Mouse (Mus musculus) limb, embryonic 12.5 days (tissue): ENCODE data around the gene Nek9. TPM values are rescaled to one million over a fixed set of nuclear protein-coding genes. Genes with fewer than 3 reads are reported as not detected.

Source experiments
- ATAC-seq: fragments of 200-750 bp; cut with Nextera tagmentation; 2 replicates; pipeline ENCODE4 v1.8.0; 2017; ENCODE audit warnings: low read depth, moderate TSS enrichment; ENCODE audit not compliant: insufficient number of reproducible peaks, insufficient read depth, low FRiP score, low TSS enrichment
- H3K27ac ChIP-seq: fragments of 300-500 bp; sonication (generic); 2 replicates; pipeline ENCODE4 v1.5.1; 2016; ENCODE audit warnings: mild to moderate bottlenecking, moderate library complexity
- H3K27me3 ChIP-seq: fragments of 300-500 bp; sonication (generic); 2 replicates; pipeline ENCODE4 v1.6.1; 2016; ENCODE audit warnings: mild to moderate bottlenecking, moderate library complexity
- H3K36me3 ChIP-seq: fragments of 300-500 bp; sonication (generic); 2 replicates; pipeline ENCODE4 v1.6.1; 2016; ENCODE audit warnings: mild to moderate bottlenecking, moderate library complexity
- H3K4me1 ChIP-seq: fragments of 300-500 bp; sonication (generic); replicated peaks from 2 replicates; pipeline ENCODE4 v1.6.1; 2016
- H3K4me2 ChIP-seq: fragments of 300-500 bp; sonication (generic); 2 replicates; pipeline ENCODE4 v1.6.1; 2016; ENCODE audit warnings: mild to moderate bottlenecking, moderate library complexity
- H3K4me3 ChIP-seq: fragments of 300-500 bp; sonication (generic); replicated peaks from 2 replicates; pipeline ENCODE4 v1.5.1; 2016; ENCODE audit warnings: mild to moderate bottlenecking
- H3K9ac ChIP-seq: fragments of 300-500 bp; sonication (generic); replicated peaks from 2 replicates; pipeline ENCODE4 v1.6.1; 2016; ENCODE audit warnings: mild to moderate bottlenecking, moderate library complexity
- H3K9me3 ChIP-seq: fragments of 300-500 bp; sonication (generic); 2 replicates; pipeline ENCODE4 v1.6.1; 2016; ENCODE audit warnings: mild to moderate bottlenecking, moderate library complexity
- WGBS: fragments of 180-500 bp; shearing (Covaris S2); methylation state at CpG from one replicate; pipeline ENCODE4 v1.1.7; 2016; 5-methylcytosine and 5-hydroxymethylcytosine counted together
- polyA plus RNA-seq: library from polyadenylated mRNA; unstranded; fragments of >200 nt; fragmentation: Nextera tagmentation; extraction: Ambion mirVana; gene quantifications from 2 replicates; pipeline ENCODE4 v1.2.1, GENCODE M21; 2016

Gene Nek9
- polyA plus RNA-seq, 1 experiment from 2014 or later = 31.1 TPM

DNA sequence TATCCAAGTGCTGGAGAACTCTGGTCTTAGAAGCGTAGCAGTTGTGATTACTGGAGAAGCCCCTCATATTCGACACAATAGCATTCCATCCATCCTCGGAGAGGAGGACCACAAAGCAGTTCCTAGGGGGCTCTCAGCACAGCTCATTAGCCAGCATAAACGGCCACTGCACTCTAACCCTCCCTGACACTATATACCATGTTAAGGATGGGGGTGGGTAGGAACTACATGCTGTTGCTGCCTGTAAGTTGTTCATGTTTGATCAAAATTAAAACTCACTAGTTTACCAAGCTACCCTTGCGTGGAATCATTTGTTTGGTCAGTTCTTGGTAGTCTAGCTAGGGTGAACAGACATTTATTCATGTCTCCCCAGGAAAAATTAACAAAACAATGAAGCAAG lies 62.9 kb downstream of the Nek9 start:
- Histone ChIP-seq H3K27ac (no peak overlapping the region), H3K36me3 (peaks cover 20% of the 10 kb centered on the region; the same call in 1 of the 2 replicates), H3K9ac (no peak overlapping the region), H3K4me2 (no peak overlapping the region), H3K27me3 (no peaks in the 10 kb centered on the region), H3K9me3 (no peaks in the 10 kb centered on the region), H3K4me3 (no peak overlapping the region), H3K4me1 (peaks cover 5% of the 10 kb centered on the region; the same call in 1 of the 2 replicates)
- ATAC-seq = no peak
- 82% methylated on average over 5 of the region's 5 CpGs for WGBS

DNA sequence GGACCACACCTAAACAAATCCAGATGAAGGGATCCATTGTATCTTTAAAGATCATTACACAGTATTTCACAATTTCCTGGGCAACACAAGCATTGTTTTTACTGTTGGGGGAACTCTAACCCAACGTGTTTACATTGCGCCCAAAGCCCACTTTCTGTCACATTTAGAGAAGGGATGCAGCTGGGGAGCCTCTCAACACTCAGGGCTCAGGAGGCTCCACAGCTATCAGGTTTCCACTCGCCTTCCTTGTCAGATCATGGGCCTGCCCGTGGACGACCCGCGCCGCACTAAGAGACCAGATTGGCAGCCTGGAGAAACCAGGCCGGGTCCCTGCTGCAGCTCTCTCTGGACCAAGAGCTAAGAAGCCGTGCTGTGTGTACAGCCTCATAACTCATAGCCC lies 65.7 kb downstream of the Nek9 start:
- H3K4me1 ChIP-seq = peaks cover 5% of the 10 kb centered on the region; the same call in 1 of the 2 replicates
- H3K36me3 ChIP-seq = peaks cover 20% of the 10 kb centered on the region; the same call in 1 of the 2 replicates
- 73% methylated on average over 10 of the region's 10 CpGs for WGBS
- no peaks in the 10 kb centered on the region for H3K9me3 ChIP-seq
- H3K27me3 ChIP-seq = no peaks in the 10 kb centered on the region
- H3K9ac ChIP-seq = no peak overlapping the region
- H3K27ac ChIP-seq = 0 out of 2 replicates have a peak overlapping the region, but pooled peaks have one; percentile 4
- no peak overlapping the region for H3K4me3 ChIP-seq
- no peak for ATAC-seq
- no peak overlapping the region for H3K4me2 ChIP-seq

DNA sequence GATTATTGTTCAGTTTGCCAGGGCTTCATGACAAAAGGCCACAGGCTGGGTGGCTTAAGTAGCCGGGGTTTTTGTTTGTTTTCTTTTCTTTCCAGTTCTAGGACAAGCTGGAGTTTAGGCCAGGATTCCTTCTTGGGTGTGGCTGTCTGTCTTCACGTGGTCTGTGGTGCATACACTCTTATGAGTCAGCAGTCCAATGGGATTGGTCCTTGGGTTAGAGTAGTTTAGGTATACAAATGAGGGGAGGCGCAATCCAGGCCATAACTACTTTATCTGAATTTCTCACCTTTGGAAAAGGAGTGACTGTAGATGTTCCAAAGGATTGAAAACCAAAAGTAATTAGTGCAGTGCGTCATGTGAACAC lies 67.3 kb downstream of the Nek9 start:
- Histone ChIP-seq H3K36me3 (peaks cover 16% of the 10 kb centered on the region; the same call in 1 of the 2 replicates), H3K9me3 (no peaks in the 10 kb centered on the region), H3K4me2 (no peak overlapping the region), H3K27ac (no peak overlapping the region), H3K27me3 (no peaks in the 10 kb centered on the region), H3K9ac (no peak overlapping the region), H3K4me1 (peaks cover 5% of the 10 kb centered on the region; the same call in 1 of the 2 replicates), H3K4me3 (no peak overlapping the region)
- 80% methylated on average over 4 of the region's 4 CpGs for WGBS
- ATAC-seq = no peak

DNA sequence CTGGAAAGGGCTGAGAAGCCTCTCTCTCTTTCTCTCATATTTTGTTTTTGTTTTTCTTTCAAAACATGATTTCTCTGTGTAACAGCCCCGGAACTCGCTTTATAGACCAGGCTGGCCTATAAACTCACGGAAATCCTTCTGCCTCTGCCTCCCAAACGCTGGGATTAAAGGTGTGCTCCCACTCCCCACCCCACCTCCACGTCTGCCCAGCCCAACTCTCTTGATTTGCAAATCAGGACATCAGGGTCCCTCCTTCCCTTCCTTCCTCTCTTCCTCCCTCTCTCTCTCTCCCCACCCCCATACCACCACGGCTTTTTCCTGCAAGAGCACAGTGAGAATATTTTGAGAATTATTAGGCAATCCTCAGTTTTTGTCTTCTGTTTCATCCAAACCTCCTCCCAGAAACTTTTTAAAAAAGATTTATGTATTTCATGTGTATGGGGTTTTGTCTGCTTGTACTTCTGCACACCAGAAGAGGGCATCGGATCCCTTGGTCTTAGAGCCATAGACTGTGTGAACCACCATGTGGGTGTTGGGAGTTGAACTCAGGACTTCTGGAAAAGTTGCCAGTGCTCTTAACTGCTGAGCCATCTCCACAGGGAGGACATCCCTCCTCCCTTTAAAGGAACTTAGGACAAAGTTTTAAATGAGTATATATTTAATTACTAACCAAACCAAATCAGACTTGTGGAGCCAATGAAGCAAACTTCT lies 67.9 kb downstream of the Nek9 start:
- no peak overlapping the region for H3K27ac ChIP-seq
- 75% methylated on average over 7 of the region's 7 CpGs for whole genome bisulfite sequencing
- H3K9ac ChIP-seq = no peak overlapping the region
- no peak for ATAC-seq
- peaks cover 5% of the 10 kb centered on the region; the same call in 1 of the 2 replicates for H3K4me1 ChIP-seq
- H3K27me3 ChIP-seq = no peaks in the 10 kb centered on the region
- peaks cover 16% of the 10 kb centered on the region; the same call in 1 of the 2 replicates for H3K36me3 ChIP-seq
- peak overlapping the region; percentile 61; the same call in 1 of the 2 replicates for H3K4me2 ChIP-seq
- no peak overlapping the region for H3K4me3 ChIP-seq
- no peaks in the 10 kb centered on the region for H3K9me3 ChIP-seq

DNA sequence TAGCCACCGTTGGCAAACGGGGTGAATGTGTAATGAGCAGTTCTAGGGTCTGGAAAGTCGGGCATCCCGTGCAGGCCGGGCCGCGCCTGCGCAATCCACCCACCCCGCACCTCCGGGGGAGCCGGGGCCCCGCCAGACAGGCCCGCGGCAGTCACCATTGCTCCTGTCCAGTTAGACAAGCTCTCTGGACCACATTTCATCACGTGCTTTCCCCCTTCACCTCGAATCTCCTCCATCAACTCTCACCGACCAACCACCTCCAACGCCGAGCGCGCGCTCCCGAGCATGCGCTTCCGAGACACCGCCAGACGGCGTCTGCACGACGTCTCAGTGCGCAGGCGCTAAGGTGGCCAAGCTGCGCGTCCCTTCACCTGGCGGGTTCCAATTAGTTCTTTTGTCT lies 68.8 kb downstream of the Nek9 start, which contains the start of gene Mlh3:
Mlh3 (minus strand) TSS at position 281 of the 400 bp plus-strand sequence.
- Histone ChIP-seq H3K36me3 (peaks cover 15% of the 10 kb centered on the region; the same call in 1 of the 2 replicates), H3K4me1 (peaks cover 15% of the 10 kb centered on the region), H3K9me3 (no peaks in the 10 kb centered on the region), H3K4me2 (peak within 1 kb of the TSS; percentile 61), H3K9ac (peak within 1 kb of the TSS; percentile 68), H3K27ac (peak within 1 kb of the TSS; percentile 90), H3K4me3 (peak within 1 kb of the TSS; percentile 50), H3K27me3 (no peaks in the 10 kb centered on the region)
- peak; percentile 95 for ATAC-seq
- WGBS = under 1% methylated on average over 35 of the region's 35 CpGs

GRCm38 (mm10) chr12:85269821-85270220 lies 69.3 kb downstream of the Nek9 start:
- no peak for ATAC-seq
- Histone ChIP-seq H3K4me1 (peaks cover 16% of the 10 kb centered on the region), H3K36me3 (peaks cover 10% of the 10 kb centered on the region; the same call in 1 of the 2 replicates), H3K27me3 (no peaks in the 10 kb centered on the region), H3K27ac (peak overlapping the region; percentile 90), H3K9ac (peak overlapping the region; percentile 68), H3K4me2 (peak overlapping the region; percentile 61), H3K4me3 (peak overlapping the region; percentile 50), H3K9me3 (no peaks in the 10 kb centered on the region)
- 40% methylated on average over 3 of the region's 3 CpGs for WGBS

- ATAC-seq = no peak
- Histone ChIP-seq H3K4me3 (no peak overlapping the region), H3K27ac (peak overlapping the region; percentile 70; the same call in 1 of the 2 replicates), H3K9me3 (no peaks in the 10 kb centered on the region), H3K9ac (no peak overlapping the region), H3K36me3 (peaks cover 6% of the 10 kb centered on the region; the same call in 1 of the 2 replicates), H3K4me2 (no peak overlapping the region), H3K4me1 (peaks cover 33% of the 10 kb centered on the region), H3K27me3 (no peaks in the 10 kb centered on the region)
- 94% methylated on average over 3 of the region's 3 CpGs for WGBS
Measured at GRCm38 (mm10) chr12:85266248-85266647, 72.9 kb downstream of the Nek9 start.

- peak; percentile 80; the same call in 1 of the 2 replicates for ATAC-seq
- no peak overlapping the region for H3K4me2 ChIP-seq
- peak overlapping the region; percentile 70 for H3K27ac ChIP-seq
- H3K9ac ChIP-seq = no peak overlapping the region
- no peak overlapping the region for H3K4me3 ChIP-seq
- 18% methylated on average over 7 of the region's 7 CpGs for WGBS
- no peaks in the 10 kb centered on the region for H3K9me3 ChIP-seq
- no peaks in the 10 kb centered on the region for H3K27me3 ChIP-seq
- H3K4me1 ChIP-seq = peaks cover 29% of the 10 kb centered on the region
- H3K36me3 ChIP-seq = peaks cover 9% of the 10 kb centered on the region; the same call in 1 of the 2 replicates
Measured at GRCm38 (mm10) chr12:85264940-85265339, 74.2 kb downstream of the Nek9 start.

- Histone ChIP-seq H3K4me3 (no peak overlapping the region), H3K27me3 (no peaks in the 10 kb centered on the region), H3K36me3 (peaks cover 9% of the 10 kb centered on the region; the same call in 1 of the 2 replicates), H3K4me2 (peak overlapping the region; percentile 23; the same call in 1 of the 2 replicates), H3K9ac (no peak overlapping the region), H3K4me1 (peaks cover 27% of the 10 kb centered on the region), H3K9me3 (no peaks in the 10 kb centered on the region), H3K27ac (peak overlapping the region; percentile 80)
- WGBS = 50% methylated on average over 8 of the region's 8 CpGs
- ATAC-seq = no peak
Measured at GRCm38 (mm10) chr12:85264531-85264930, 74.6 kb downstream of the Nek9 start.

GRCm38 (mm10) chr12:85263190-85263589 lies 76.0 kb downstream of the Nek9 start:
- no peaks in the 10 kb centered on the region for H3K27me3 ChIP-seq
- no peak for ATAC-seq
- no peak overlapping the region for H3K9ac ChIP-seq
- no peak overlapping the region for H3K4me2 ChIP-seq
- no peak overlapping the region for H3K4me3 ChIP-seq
- H3K4me1 ChIP-seq = peaks cover 27% of the 10 kb centered on the region
- H3K27ac ChIP-seq = peak overlapping the region; percentile 81
- H3K36me3 ChIP-seq = peaks cover 9% of the 10 kb centered on the region; the same call in 1 of the 2 replicates
- H3K9me3 ChIP-seq = no peaks in the 10 kb centered on the region
- WGBS = 56% methylated on average over 5 of the region's 5 CpGs

DNA sequence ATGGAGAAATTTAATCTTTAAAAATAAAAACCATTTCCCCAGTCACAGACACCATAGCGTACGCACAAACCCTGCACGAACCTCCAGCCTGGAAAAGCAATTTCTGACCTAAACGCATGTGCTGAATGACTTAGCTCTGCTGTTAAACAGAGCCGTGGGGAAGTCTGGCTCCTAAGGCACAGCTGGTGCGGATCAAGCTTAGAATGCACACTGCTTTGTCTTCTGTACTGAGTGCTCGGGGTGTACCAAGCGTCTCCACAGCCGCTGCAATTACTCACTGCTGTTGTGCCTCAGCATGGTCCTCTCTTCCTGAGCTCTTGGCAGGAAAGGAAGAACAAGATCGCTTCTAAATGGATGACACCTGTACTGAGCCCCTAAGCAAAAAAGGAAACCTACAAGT lies 76.7 kb downstream of the Nek9 start:
- 20% methylated on average over 10 of the region's 10 CpGs for WGBS
- H3K9ac ChIP-seq = no peak overlapping the region
- no peak overlapping the region for H3K4me2 ChIP-seq
- peaks cover 27% of the 10 kb centered on the region for H3K4me1 ChIP-seq
- no peaks in the 10 kb centered on the region for H3K9me3 ChIP-seq
- H3K4me3 ChIP-seq = no peak overlapping the region
- peak; percentile 90 for ATAC-seq
- peaks cover 10% of the 10 kb centered on the region; the same call in 1 of the 2 replicates for H3K36me3 ChIP-seq
- peak overlapping the region; percentile 81 for H3K27ac ChIP-seq
- no peaks in the 10 kb centered on the region for H3K27me3 ChIP-seq
